Mouse (Mus musculus): ENCODE results near the gene Csmd2. TPM values are rescaled to one million over a fixed set of nuclear protein-coding genes. Genes with fewer than 3 reads are reported as not detected.

Csmd2 gene
- polyA plus RNA-seq, 1 experiment: 0.17 TPM

DNA sequence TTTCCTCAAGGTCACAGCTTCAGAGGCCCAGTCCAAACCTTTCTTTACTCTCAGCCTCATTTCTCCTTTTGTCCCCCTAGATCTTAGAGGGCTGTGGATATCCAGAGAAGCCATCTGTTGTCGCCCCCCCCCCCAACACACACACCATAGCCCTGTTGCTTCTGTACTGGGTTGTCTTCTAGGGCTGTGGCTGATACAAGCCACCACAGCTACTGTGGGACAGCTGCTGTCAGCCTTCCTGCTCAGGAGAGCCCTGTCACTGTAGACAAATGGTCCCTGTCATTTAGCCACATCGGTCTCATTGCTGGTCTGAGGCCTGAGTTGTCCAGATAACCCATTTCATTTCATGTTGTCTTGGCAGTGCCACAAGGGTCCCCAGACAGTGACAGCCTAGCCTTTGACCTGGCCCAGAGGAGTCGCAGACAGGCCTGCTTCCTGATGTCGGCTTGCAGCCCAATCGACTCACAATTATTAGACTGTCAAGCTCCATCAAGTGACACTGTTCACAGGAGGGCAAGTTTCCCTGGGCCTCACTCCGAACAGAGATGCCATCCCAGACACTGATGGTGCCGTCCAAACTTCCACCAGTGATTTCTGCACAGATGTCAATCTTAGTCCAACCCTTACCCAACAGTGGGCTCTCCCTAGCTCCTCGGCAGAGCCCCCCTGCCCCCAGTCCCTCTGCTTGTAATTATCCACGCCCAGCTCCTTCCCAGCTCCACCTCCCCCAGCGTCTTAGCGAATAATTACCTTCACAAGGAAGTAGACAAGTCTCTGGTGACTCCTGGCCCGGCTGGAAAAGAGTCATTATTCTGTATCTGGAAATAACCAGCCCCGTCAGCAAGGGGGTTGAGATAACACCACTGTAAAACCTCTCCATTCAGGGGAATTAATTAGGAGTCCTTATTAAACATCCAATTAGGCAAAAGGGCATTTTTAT, 240.0 kb downstream of the Csmd2 start:
- Histone ChIP-seq H3K4me1 (ENCODE audit: control insufficient read depth, insufficient read depth, low read length) (no peaks in the 10 kb centered on the region), H3K27ac (ENCODE audit: insufficient read depth, low read depth, low read length) (no peak overlapping the region)
- no peak for TF ChIP-seq POLR2A (IDR thresholded peaks at IDR 0.05; ENCODE audit: borderline replicate concordance, low read depth, low read length)
- TF ChIP-seq CTCF (IDR thresholded peaks at IDR 0.05; ENCODE audit: low read depth, low read length): no peak

DNA sequence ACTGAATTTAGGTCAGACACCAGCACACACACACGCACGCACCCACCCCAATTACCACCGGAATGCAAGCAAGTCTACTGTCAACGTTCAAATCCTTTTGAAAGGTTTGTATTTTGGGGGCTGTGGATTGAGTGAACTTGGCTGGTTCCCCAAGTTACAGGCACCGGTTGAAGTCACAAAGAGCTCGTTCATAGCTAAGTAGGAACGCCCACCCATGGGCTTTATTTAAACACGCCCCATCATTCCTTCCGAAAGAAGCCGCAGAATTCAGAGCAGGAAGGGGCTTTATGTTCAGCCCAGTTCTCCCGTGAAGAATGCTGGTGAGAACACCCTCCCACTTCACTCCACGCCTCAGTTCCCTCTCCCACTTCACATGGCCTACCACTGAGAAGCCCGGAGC, 245.8 kb downstream of the Csmd2 start:
- no peak for TF ChIP-seq CTCF (IDR thresholded peaks at IDR 0.05; ENCODE audit: low read depth, low read length)
- no peak for TF ChIP-seq POLR2A (IDR thresholded peaks at IDR 0.05; ENCODE audit: borderline replicate concordance, low read depth, low read length)
- Histone ChIP-seq H3K27ac (ENCODE audit: insufficient read depth, low read depth, low read length) (no peak overlapping the region), H3K4me1 (ENCODE audit: control insufficient read depth, insufficient read depth, low read length) (no peaks in the 10 kb centered on the region), H3K4me3 (ENCODE audit: insufficient read depth, low read length) (no peak overlapping the region)

More for the DNA sequence above, 240.0 kb downstream of the Csmd2 start:
- H3K4me3 ChIP-seq (ENCODE audit: insufficient read depth, low read length): no peak overlapping the region

DNA sequence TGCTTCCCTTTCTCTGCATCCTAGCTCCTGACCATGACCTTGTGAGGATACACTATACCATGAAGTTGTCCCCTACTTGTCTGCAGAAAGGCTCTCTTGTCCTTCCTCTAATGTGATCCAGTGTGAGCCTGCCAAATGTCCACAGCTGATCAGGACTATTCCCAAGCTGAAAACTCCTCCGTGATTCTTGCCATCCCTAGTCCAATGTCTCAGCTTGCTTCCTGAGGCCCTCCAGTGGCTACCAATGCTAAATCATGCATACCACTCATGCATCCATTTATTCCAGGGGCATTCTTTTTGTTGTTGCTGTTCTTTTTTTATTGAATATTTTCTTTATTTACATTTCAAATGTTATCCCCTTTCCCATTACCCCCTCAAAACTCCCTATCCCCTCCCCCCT, 251.5 kb downstream of the Csmd2 start:
- TF ChIP-seq CTCF (IDR thresholded peaks at IDR 0.05; ENCODE audit: low read depth, low read length) (no peak), POLR2A (IDR thresholded peaks at IDR 0.05; ENCODE audit: borderline replicate concordance, low read depth, low read length) (no peak)
- Histone ChIP-seq H3K4me3 (ENCODE audit: insufficient read depth, low read length) (no peak overlapping the region), H3K4me1 (ENCODE audit: control insufficient read depth, insufficient read depth, low read length) (no peaks in the 10 kb centered on the region), H3K27ac (ENCODE audit: insufficient read depth, low read depth, low read length) (no peak overlapping the region)

DNA sequence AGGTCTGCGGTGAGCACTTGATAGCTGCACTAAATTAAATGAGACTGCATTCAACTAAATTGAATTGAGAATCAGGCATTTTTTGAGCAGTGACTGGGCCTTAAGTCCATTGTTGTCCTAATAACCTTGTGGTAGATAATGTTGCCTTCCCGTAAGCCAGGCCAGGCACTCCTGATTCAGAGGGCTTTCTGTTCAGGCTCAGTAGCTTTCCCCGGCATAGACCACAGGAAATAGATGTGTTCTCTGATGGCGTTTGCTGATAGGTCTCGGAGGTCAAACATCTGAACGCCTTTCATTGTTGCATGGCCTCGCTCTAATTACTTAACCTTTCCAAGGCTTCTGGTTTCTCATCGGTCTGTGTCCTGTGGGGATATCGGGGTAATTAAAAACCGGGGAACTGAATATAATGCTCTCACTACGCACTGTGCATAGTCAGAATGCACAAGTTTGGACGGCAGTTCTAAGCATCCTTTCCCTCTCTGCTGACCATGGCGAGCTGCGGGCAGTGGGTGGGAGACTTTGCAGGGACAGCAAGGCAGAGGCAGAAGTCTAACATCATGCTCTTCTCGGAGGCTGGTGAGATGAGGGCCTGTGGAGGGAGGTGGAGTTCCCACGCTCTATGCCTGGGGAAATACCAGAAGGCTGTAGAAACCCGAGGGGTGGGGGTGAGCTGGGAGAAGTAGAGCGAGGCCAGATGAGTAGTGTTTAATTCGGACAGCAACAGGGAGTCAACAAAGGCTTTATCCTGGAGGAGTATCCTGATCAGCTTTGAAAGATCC, 253.6 kb downstream of the Csmd2 start:
- Histone ChIP-seq H3K4me3 (ENCODE audit: insufficient read depth, low read length) (no peak overlapping the region), H3K4me1 (ENCODE audit: control insufficient read depth, insufficient read depth, low read length) (no peaks in the 10 kb centered on the region), H3K27ac (ENCODE audit: insufficient read depth, low read depth, low read length) (no peak overlapping the region)
- TF ChIP-seq POLR2A (IDR thresholded peaks at IDR 0.05; ENCODE audit: borderline replicate concordance, low read depth, low read length): no peak

DNA sequence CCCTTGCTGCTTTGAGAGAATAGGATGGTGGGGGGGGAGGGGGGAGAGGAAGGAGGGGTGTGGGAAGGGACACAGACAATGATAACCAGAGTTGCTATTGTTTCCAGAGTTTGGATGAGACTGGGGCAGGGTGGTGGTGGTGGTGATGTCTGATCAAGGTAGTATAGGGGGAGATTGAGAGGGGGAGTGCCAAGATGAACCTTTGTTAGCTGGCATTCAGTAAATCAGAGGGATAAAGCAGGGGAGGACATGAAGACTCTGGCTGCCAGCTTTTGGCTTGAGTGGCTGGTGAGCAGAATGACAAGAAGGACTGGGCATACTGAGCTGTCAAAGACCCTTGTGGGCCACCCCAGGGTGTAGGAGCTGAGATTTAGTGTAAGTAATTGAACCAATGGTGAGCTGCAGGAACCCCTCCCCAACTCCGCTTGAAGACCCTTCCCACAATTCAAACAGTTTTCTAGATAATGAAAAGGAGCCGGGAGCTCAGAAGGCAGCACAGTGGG, 254.2 kb downstream of the Csmd2 start:
- Histone ChIP-seq H3K4me3 (ENCODE audit: insufficient read depth, low read length) (no peak overlapping the region), H3K27ac (ENCODE audit: insufficient read depth, low read depth, low read length) (no peak overlapping the region), H3K4me1 (ENCODE audit: control insufficient read depth, insufficient read depth, low read length) (no peaks in the 10 kb centered on the region)
- TF ChIP-seq CTCF (IDR thresholded peaks at IDR 0.05; ENCODE audit: low read depth, low read length): no peak

DNA sequence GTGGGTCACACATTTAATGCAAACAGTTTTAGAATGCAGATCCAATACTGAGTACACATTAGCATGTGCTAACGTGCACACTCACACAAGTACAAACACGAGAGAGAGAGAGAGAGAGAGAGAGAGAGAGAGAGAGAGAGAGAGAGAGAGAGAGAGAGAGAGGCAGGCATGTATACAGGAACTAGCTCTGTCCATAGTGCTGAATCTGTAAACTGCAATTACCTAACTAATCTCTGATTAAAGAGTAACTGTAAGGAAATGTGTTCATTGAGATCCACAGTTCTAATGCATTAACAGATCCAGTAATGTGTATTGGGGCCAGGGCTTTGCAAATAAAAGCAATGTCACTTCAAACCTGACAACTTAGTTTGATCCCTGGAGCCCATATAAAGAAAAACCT, 257.5 kb downstream of the Csmd2 start:
- H3K27ac ChIP-seq (ENCODE audit: insufficient read depth, low read depth, low read length): no peak overlapping the region
- H3K4me1 ChIP-seq (ENCODE audit: control insufficient read depth, insufficient read depth, low read length): no peaks in the 10 kb centered on the region
- H3K4me3 ChIP-seq (ENCODE audit: insufficient read depth, low read length): no peak overlapping the region
- TF ChIP-seq POLR2A (IDR thresholded peaks at IDR 0.05; ENCODE audit: borderline replicate concordance, low read depth, low read length): no peak
- no peak for TF ChIP-seq CTCF (IDR thresholded peaks at IDR 0.05; ENCODE audit: low read depth, low read length)

DNA sequence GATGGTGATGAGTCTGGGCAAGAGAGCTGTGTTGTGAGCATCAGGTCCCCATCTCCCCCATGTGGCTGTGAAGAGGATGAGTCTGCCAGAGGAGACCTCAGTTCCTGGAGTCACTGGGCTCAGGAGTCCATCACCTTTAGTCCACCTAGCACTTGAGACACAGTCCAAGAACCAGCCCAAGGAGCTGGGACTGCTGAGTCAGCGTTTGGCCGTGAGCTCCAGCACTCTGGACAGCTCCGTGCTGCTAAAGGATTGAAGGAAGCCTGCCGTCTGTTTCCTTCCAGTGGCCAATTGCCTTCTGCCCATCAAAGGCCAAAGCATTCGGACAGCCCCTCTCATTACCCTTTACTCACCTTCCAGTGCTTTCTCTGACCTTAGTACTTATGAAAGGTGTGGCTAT, 261.0 kb downstream of the Csmd2 start:
- no peak for TF ChIP-seq CTCF (IDR thresholded peaks at IDR 0.05; ENCODE audit: low read depth, low read length)
- TF ChIP-seq POLR2A (IDR thresholded peaks at IDR 0.05; ENCODE audit: borderline replicate concordance, low read depth, low read length): no peak
- no peaks in the 10 kb centered on the region for H3K4me1 ChIP-seq (ENCODE audit: control insufficient read depth, insufficient read depth, low read length)
- H3K4me3 ChIP-seq (ENCODE audit: insufficient read depth, low read length): no peak overlapping the region
- H3K27ac ChIP-seq (ENCODE audit: insufficient read depth, low read depth, low read length): no peak overlapping the region

DNA sequence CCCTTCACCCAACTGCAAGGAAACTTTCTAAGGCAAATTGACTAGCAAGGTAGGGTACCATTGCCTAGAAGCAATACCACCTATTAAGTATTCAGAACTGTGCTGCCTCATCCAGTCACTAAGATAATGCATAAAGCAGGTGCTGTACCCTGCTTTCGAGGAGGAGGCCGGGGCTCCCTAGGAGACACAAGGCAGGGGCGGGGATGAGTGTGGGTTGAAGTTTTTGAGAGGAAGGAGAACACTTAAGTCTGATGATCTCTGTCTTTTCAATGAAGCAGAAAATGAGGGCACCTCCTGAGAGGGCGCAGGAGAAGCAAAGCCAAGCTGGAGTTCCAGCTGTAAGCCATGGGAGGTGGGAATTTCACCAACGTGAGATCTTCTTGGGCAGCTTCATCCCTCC, 271.6 kb downstream of the Csmd2 start:
- H3K4me1 ChIP-seq (ENCODE audit: control insufficient read depth, insufficient read depth, low read length): no peaks in the 10 kb centered on the region
- H3K4me3 ChIP-seq (ENCODE audit: insufficient read depth, low read length): no peak overlapping the region
- TF ChIP-seq POLR2A (IDR thresholded peaks at IDR 0.05; ENCODE audit: borderline replicate concordance, low read depth, low read length) (no peak), CTCF (IDR thresholded peaks at IDR 0.05; ENCODE audit: low read depth, low read length) (no peak)
- no peak overlapping the region for H3K27ac ChIP-seq (ENCODE audit: insufficient read depth, low read depth, low read length)

DNA sequence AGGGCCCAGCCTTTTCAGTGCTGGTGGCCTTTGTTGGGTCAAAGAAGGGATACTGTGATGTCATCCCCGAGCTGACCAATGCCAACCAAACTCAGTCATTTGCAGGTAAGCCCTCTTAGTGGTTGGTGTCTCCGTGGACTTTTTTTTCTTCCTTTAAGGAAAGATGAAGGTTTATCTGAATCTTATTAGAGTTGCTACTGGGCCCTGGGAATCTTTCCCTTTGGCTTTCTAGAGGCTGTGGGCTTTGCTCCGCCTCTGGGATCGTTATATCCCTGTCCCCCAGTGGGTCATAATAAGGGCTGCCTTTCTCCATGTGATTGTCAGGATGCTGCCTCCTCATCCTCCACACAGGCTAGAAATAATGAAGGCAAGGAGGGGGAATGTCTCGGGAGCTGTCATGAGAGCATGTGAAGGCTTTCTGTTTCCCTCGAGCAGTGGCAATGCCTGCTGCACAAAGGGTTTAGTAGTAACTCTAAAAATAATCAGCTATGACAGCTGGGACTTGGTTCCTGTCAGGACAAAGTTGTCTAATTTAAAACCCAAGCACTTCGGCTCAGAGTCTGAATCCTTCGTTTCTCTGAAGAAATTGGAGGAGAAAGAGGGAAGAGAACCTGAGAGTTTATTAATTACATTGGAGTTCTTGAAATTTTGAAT, 273.4 kb downstream of the Csmd2 start, which contains the start of gene Hmgb4:
Hmgb4 (minus strand) TSS at position 51 of the 654 bp plus-strand sequence.
- no peak within 1 kb of the TSS for H3K27ac ChIP-seq (ENCODE audit: insufficient read depth, low read depth, low read length)
- no peaks in the 10 kb centered on the region for H3K4me1 ChIP-seq (ENCODE audit: control insufficient read depth, insufficient read depth, low read length)
- TF ChIP-seq CTCF (IDR thresholded peaks at IDR 0.05; ENCODE audit: low read depth, low read length) (no peak), POLR2A (IDR thresholded peaks at IDR 0.05; ENCODE audit: borderline replicate concordance, low read depth, low read length) (no peak)
- no peak within 1 kb of the TSS for H3K4me3 ChIP-seq (ENCODE audit: insufficient read depth, low read length)

Data from bone marrow macrophage, adult 2 months (primary cell).